Mouse (Mus musculus): ENCODE results near the gene Olfr129.

The Olfr129 gene

DNA sequence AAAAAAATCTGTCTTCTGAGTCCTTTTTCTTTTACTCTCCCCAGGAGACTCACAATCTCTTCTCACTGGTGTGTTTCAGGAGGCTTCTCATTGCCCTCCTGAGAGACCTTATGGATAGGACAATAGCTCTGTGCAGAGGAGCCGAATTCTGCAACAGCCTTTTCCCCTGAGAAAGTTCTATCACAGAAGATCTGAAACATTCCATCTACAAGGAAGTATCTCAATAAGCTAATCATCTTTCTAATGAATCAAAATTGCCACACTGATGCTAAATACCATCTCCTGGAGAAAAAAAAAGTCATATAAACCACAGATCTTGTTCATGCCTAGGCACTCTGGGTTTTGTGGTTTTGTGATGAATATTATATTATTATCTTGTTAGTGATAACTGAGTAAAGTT lies at the start of gene Olfr129:
TSS of gene Olfr129 (minus strand) at position 101 of the 400 bp plus-strand sequence.
- no peak for DNase-seq (ENCODE audit: low read depth, low spot score)

DNA sequence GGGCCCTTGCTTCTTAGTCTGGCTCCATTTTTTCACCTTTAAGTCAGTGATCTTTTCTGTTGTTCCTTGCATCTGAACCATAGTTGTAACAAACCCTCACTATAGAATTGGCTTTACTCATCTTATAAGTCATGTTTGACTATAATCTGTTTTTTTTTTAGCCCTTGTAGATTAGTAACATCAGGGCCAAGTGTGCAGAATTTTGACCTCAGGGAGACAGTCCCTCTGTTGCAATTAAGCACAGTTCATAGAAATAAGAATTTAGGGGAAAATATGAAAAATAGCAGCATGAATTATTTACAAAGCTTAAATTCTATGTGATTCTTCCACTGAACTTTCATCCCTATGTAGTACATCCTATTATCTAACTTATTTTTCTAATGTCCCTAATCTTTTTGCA lies 28.7 kb upstream of the Olfr129 start, which contains the start of gene Olfr131:
TSS of gene Olfr131 (minus strand) at position 101 of the 400 bp plus-strand sequence.
- no peak for DNase-seq (ENCODE audit: low read depth, low spot score)

DNA sequence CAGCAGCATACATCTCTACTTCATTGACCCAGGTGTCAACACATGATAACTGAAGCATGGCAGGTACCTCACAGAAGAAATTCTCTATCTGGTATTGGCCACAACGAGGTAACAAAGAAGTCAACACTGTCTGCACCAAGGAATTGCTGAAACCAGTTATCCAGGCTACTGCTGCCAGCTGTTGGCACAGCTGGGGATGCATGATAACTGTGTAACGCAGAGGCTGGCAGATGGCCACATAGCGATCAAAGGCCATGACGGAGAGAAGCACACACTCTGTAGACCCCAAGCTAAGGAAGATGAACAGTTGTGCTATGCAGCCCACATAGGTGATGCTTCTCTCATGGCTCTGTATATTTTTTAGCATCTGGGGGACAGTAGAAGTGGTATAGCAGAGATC lies 22.5 kb upstream of the Olfr129 start:
- no peak for DNase-seq (ENCODE audit: low read depth, low spot score)

GRCm38 (mm10) chr17:38063621-38064020 lies 3.7 kb upstream of the Olfr129 start, which contains the start of gene Olfr130:
Gene Olfr130, plus strand, starts transcription at chr17:38063921.
- no peak for DNase-seq (ENCODE audit: low read depth, low spot score)

DNA sequence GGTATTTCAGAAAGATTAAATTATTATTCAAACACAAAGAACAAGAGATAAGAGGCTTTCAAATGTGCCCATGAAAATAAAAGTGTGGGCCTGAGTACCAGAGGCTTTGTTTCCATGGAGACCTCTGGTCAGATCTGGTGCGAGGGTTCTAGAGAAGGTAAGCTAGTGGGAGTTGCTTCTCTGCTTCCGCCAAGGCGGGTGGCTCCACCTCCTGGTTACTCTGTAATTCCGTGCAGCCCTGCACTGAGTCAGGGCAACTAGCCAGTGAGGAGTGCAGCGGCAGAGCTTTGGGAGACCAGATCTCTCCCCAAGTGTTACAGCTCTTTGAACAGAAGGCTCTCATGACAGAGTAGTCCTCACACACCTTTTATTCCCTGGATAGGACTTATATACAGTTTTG lies 33.6 kb downstream of the Olfr129 start:
- DNase-seq (ENCODE audit: low read depth, low spot score): no peak

DNA sequence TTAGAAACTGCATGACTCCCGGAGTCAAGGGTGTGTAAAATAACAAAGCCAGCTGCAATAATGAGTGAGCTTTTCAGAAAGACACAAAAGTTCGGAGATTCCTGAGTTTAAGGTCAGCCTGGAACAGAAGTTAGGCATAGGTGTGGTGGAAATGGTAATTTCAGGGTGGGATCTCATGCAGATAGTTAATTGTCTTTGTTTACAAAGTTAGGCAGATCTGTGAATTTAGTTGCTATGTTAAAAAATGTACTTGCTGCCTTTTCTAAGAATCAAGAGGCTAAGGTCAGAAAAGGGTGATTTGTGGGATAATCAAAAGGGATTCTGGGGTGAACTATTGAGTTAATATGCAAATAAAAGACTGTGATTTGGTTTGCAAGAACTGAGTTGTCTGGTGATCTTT lies 43.5 kb downstream of the Olfr129 start:
- no peak for DNase-seq (ENCODE audit: low read depth, low spot score)

DNA sequence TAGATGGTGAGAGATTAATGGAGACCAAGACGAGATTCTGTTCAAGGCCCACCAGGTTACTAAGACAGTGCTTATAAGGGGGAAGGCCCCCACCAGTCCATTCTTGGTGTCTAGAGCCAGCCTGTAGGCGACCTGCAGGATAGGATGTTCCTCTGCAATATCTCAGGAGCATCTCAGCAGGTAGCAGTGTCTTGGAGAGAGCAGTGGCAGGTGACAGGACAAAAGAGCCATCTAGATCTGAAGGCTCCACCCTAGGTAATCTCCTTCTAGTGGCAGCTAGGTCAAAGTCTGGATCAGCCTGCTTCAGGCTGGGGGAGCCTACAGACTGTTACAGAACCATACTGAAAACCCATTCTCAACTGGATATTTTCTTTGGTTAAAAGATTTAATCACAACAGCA lies 54.9 kb downstream of the Olfr129 start:
- DNase-seq (ENCODE audit: low read depth, low spot score): no peak

Measured in retina, postnatal 7 days (tissue).